Mouse (Mus musculus): ENCODE results near the gene Syce2. TPM values are rescaled to one million over a fixed set of nuclear protein-coding genes. Genes with fewer than 3 reads are reported as not detected.

Syce2 gene
- polyA plus RNA-seq, 2 experiments = 36.9 to 75.3 TPM

DNA sequence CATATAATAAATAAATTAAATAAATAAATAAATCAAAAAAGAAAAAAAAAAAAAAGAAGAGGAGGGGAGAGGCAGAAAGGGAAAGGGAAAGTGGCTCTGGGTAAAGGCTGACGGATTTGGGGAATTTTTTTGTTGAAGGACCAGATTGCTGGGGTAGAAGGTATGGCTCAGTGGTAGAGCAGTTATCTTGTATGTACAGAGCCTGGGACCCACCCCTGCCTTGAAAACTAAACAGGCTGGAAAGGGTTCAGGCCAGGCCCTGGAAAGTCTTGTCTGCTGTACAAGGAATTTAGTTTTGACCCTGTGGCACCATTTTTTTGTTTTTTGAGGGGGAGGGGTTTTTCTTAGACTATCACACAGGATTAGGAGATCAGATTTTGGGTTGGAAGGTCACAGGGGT lies 7.0 kb downstream of the Syce2 start:
- WGBS = 88% methylated on average over 1 of the region's 1 CpGs

DNA sequence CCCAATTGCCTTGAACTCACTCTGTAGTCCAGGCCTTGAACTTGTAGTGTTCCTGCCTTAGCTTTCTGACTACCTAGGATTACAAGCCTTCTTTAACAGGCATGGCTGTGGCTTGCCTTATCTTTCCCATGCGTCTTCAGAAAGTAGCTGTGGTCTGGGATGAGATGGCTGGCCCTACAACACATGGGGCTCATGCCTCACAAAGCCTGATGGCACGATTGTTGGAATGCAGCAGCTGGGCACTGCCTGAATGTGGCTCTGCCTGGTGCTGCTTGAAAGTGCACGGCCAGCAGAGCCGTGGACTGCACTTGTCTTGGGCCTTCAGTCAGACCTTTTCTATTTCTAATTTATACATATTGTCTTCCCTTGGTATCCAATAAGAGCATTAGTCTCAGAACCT lies 12.8 kb downstream of the Syce2 start:
- DNase-seq (ENCODE audit: low spot score) = no peak
- WGBS = 86% methylated on average over 4 of the region's 4 CpGs
- no peak overlapping the region for H3K4me2 ChIP-seq (replicated peaks; ENCODE audit: low read depth, low read length, severe bottlenecking)

More for the DNA sequence above, 7.0 kb downstream of the Syce2 start:
- no peak for TF ChIP-seq POLR2A (IDR thresholded peaks at IDR 0.05; ENCODE audit: borderline replicate concordance, extremely low read depth, insufficient read depth, insufficient read length)
- Histone ChIP-seq H3K4me3 (replicated peaks; ENCODE audit: low read length) (no peak overlapping the region), H3K4me2 (replicated peaks; ENCODE audit: low read depth, low read length, severe bottlenecking) (no peak overlapping the region), H3K9me3 (ENCODE audit: control insufficient read depth, low read length) (no peaks in the 10 kb centered on the region), H3K27ac (replicated peaks; ENCODE audit: low read depth, low read length) (no peak overlapping the region), H3K27me3 (ENCODE audit: control insufficient read depth, insufficient read depth, low read length) (no peaks in the 10 kb centered on the region), H3K9ac (ENCODE audit: low read depth, low read length, severe bottlenecking) (no peak overlapping the region), H3K36me3 (ENCODE audit: control insufficient read depth, insufficient read depth, low read length) (peaks cover 7% of the 10 kb centered on the region; the same call in 1 of the 2 replicates), H3K4me1 (ENCODE audit: control insufficient read depth, insufficient read depth, low read length) (no peaks in the 10 kb centered on the region)
- ATAC-seq (ENCODE audit: low FRiP score, low read depth) (no peak), DNase-seq (ENCODE audit: low spot score) (no peak)

DNA sequence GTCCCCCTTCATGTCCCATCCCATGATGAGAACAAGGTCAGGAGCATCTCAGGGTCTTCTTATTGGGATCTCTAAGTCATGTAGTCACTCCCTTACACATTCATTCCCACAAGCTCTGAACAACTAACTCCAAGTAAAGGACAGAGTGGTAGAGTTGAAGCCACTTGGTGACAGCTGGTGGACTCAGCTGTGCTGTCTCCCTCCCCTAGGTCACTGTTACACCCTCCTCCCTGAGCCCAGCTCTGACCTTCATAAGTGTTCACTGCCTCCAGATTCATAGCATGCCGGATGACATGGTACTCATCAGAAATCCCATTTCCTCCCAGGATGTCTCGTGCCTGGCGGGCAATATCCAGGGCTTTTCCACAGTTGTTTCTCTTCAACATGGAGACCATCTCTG lies 16.4 kb downstream of the Syce2 start:
- DNase-seq (ENCODE audit: low spot score) = no peak
- H3K4me3 ChIP-seq (replicated peaks; ENCODE audit: low read length) = no peak overlapping the region
- no peaks in the 10 kb centered on the region for H3K27me3 ChIP-seq (ENCODE audit: control insufficient read depth, insufficient read depth, low read length)
- TF ChIP-seq POLR2A (IDR thresholded peaks at IDR 0.05; ENCODE audit: borderline replicate concordance, extremely low read depth, insufficient read depth, insufficient read length) = no peak
- H3K27ac ChIP-seq (replicated peaks; ENCODE audit: low read depth, low read length) = no peak overlapping the region
- H3K36me3 ChIP-seq (ENCODE audit: control insufficient read depth, insufficient read depth, low read length) = peaks cover 44% of the 10 kb centered on the region
- ATAC-seq (ENCODE audit: low FRiP score, low read depth) = no peak
- H3K9ac ChIP-seq (ENCODE audit: low read depth, low read length, severe bottlenecking) = no peak overlapping the region
- 96% methylated on average over 3 of the region's 3 CpGs for WGBS
- H3K4me1 ChIP-seq (ENCODE audit: control insufficient read depth, insufficient read depth, low read length) = peaks cover 6% of the 10 kb centered on the region
- no peak overlapping the region for H3K4me2 ChIP-seq (replicated peaks; ENCODE audit: low read depth, low read length, severe bottlenecking)
- H3K9me3 ChIP-seq (ENCODE audit: control insufficient read depth, low read length) = no peaks in the 10 kb centered on the region

More for the DNA sequence above, 12.8 kb downstream of the Syce2 start:
- no peak for ATAC-seq (ENCODE audit: low FRiP score, low read depth)
- no peak for TF ChIP-seq POLR2A (IDR thresholded peaks at IDR 0.05; ENCODE audit: borderline replicate concordance, extremely low read depth, insufficient read depth, insufficient read length)
- no peaks in the 10 kb centered on the region for H3K4me1 ChIP-seq (ENCODE audit: control insufficient read depth, insufficient read depth, low read length)
- H3K27ac ChIP-seq (replicated peaks; ENCODE audit: low read depth, low read length) = no peak overlapping the region
- no peak overlapping the region for H3K4me3 ChIP-seq (replicated peaks; ENCODE audit: low read length)
- no peaks in the 10 kb centered on the region for H3K9me3 ChIP-seq (ENCODE audit: control insufficient read depth, low read length)
- H3K36me3 ChIP-seq (ENCODE audit: control insufficient read depth, insufficient read depth, low read length) = peaks cover 45% of the 10 kb centered on the region
- H3K9ac ChIP-seq (ENCODE audit: low read depth, low read length, severe bottlenecking) = no peak overlapping the region
- no peaks in the 10 kb centered on the region for H3K27me3 ChIP-seq (ENCODE audit: control insufficient read depth, insufficient read depth, low read length)

DNA sequence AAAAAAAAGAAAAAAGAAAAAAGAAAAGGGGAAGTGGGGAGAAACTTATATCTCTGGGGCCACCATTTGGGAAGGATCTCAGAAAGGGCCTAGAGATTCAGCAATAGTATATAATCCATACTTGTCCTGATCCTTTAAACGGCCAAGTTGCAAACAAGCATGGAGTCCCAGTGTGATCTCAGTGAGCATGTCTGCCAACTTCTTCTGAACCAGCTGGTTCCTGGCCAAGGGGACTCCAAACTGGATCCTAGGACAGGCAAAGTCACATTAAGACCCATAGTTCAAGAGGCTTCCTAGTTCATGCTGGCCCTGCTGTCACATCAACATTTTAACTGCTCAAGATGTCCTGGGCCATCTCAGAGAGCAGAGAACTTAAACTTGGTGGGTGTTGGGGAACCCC lies 17.2 kb downstream of the Syce2 start:
- Histone ChIP-seq H3K27me3 (ENCODE audit: control insufficient read depth, insufficient read depth, low read length) (no peaks in the 10 kb centered on the region), H3K4me1 (ENCODE audit: control insufficient read depth, insufficient read depth, low read length) (peaks cover 6% of the 10 kb centered on the region), H3K9me3 (ENCODE audit: control insufficient read depth, low read length) (no peaks in the 10 kb centered on the region), H3K9ac (ENCODE audit: low read depth, low read length, severe bottlenecking) (no peak overlapping the region), H3K36me3 (ENCODE audit: control insufficient read depth, insufficient read depth, low read length) (peaks cover 41% of the 10 kb centered on the region), H3K4me3 (replicated peaks; ENCODE audit: low read length) (no peak overlapping the region), H3K27ac (replicated peaks; ENCODE audit: low read depth, low read length) (no peak overlapping the region), H3K4me2 (replicated peaks; ENCODE audit: low read depth, low read length, severe bottlenecking) (no peak overlapping the region)
- WGBS = 89% methylated on average over 1 of the region's 1 CpGs
- no peak for ATAC-seq (ENCODE audit: low FRiP score, low read depth)
- no peak for TF ChIP-seq POLR2A (IDR thresholded peaks at IDR 0.05; ENCODE audit: borderline replicate concordance, extremely low read depth, insufficient read depth, insufficient read length)
- no peak for DNase-seq (ENCODE audit: low spot score)

DNA sequence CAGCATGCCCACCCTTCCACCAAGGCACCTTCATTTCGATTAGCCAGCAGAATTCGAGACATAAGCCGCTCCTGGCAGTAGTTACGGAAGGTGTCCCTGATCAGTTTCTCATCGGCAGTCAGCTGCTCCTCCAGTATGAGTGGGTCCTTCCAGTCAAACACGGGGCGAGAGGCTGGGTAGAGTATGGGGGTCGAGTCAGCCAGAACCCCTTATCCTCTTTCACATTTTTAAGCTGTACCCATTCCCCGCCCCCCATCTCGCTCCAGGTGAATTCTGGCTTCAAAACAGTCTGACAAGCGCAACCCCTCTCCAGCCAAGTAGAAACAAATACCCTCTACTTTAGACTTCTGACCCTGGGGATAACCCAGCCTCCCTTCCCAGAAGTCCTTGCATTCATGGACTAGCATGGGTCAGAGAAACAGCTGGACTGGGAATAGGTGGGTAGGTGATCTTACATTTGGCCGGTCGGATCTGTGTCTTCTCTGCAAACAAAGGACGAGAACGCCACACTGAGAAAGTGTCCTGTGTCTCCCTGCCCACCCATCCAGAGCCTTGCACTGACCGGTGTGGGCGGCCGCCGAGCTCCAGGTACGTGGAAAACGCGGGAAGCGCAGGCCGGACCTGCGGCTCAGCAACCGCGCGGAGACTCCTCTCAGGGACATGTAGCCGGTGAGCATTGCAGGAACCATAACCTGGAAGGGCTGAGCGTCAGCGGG lies 21.2 kb downstream of the Syce2 start:
- peak; percentile 32; the same call in 1 of the 2 replicates for ATAC-seq (ENCODE audit: low FRiP score, low read depth)
- Histone ChIP-seq H3K9me3 (ENCODE audit: control insufficient read depth, low read length) (no peaks in the 10 kb centered on the region), H3K9ac (ENCODE audit: low read depth, low read length, severe bottlenecking) (peak overlapping the region; percentile 66), H3K36me3 (ENCODE audit: control insufficient read depth, insufficient read depth, low read length) (peaks cover 18% of the 10 kb centered on the region), H3K27ac (replicated peaks; ENCODE audit: low read depth, low read length) (no peak overlapping the region), H3K27me3 (ENCODE audit: control insufficient read depth, insufficient read depth, low read length) (no peaks in the 10 kb centered on the region), H3K4me3 (replicated peaks; ENCODE audit: low read length) (peak overlapping the region; percentile 54), H3K4me1 (ENCODE audit: control insufficient read depth, insufficient read depth, low read length) (peaks cover 9% of the 10 kb centered on the region), H3K4me2 (replicated peaks; ENCODE audit: low read depth, low read length, severe bottlenecking) (peak overlapping the region; percentile 73)
- 11% methylated on average over 31 of the region's 31 CpGs for WGBS
- no peak for DNase-seq (ENCODE audit: low spot score)
- TF ChIP-seq POLR2A (IDR thresholded peaks at IDR 0.05; ENCODE audit: borderline replicate concordance, extremely low read depth, insufficient read depth, insufficient read length) = no peak
